Mouse (Mus musculus): ENCODE results near the gene Med29. TPM values are rescaled to one million over a fixed set of nuclear protein-coding genes. Genes with fewer than 3 reads are reported as not detected.

Med29 gene
- polyA plus RNA-seq, 1 experiment from 2014 or later: 49.7 TPM

- no peaks in the 10 kb centered on the region for H3K9me3 ChIP-seq (ENCODE audit: control insufficient read depth, low read length)
- WGBS: 85% methylated on average over 3 of the region's 3 CpGs
- no peak overlapping the region for H3K9ac ChIP-seq (ENCODE audit: low read depth, low read length)
Observed at GRCm38 (mm10) chr7:28347746-28348145, 44.8 kb downstream of the Med29 start.

GRCm38 (mm10) chr7:28344637-28345036 is 47.9 kb downstream of the Med29 start:
- DNase-seq (ENCODE audit: low spot score) (peak; percentile 87), ATAC-seq (ENCODE audit: low FRiP score) (no peak)
- Histone ChIP-seq H3K36me3 (ENCODE audit: control insufficient read depth, insufficient read depth, low read length) (no peaks in the 10 kb centered on the region), H3K4me3 (ENCODE audit: low read depth, low read length) (no peak overlapping the region), H3K27me3 (ENCODE audit: control insufficient read depth, insufficient read depth, low read length) (no peaks in the 10 kb centered on the region), H3K9ac (ENCODE audit: low read depth, low read length) (no peak overlapping the region), H3K9me3 (ENCODE audit: control insufficient read depth, low read length) (no peaks in the 10 kb centered on the region), H3K4me2 (replicated peaks; ENCODE audit: low read depth, low read length) (no peak overlapping the region), H3K4me1 (replicated peaks; ENCODE audit: control insufficient read depth, insufficient read depth, low read length) (no peaks in the 10 kb centered on the region; the same call in 1 of the 2 replicates), H3K27ac (ENCODE audit: low read depth, low read length) (no peak overlapping the region)
- 10% methylated on average over 4 of the region's 4 CpGs for WGBS

More at GRCm38 (mm10) chr7:28347746-28348145, 44.8 kb downstream of the Med29 start:
- no peak overlapping the region for H3K4me3 ChIP-seq (ENCODE audit: low read depth, low read length)
- ATAC-seq (ENCODE audit: low FRiP score): no peak
- DNase-seq (ENCODE audit: low spot score): no peak
- peaks cover 3% of the 10 kb centered on the region; the same call in 1 of the 2 replicates for H3K4me1 ChIP-seq (replicated peaks; ENCODE audit: control insufficient read depth, insufficient read depth, low read length)
- H3K4me2 ChIP-seq (replicated peaks; ENCODE audit: low read depth, low read length): no peak overlapping the region
- H3K27me3 ChIP-seq (ENCODE audit: control insufficient read depth, insufficient read depth, low read length): no peaks in the 10 kb centered on the region
- no peak overlapping the region for H3K27ac ChIP-seq (ENCODE audit: low read depth, low read length)
- H3K36me3 ChIP-seq (ENCODE audit: control insufficient read depth, insufficient read depth, low read length): no peaks in the 10 kb centered on the region

GRCm38 (mm10) chr7:28341381-28341780 is 51.1 kb downstream of the Med29 start:
- no peak for DNase-seq (ENCODE audit: low spot score)
- H3K9ac ChIP-seq (ENCODE audit: low read depth, low read length): no peak overlapping the region
- no peaks in the 10 kb centered on the region for H3K27me3 ChIP-seq (ENCODE audit: control insufficient read depth, insufficient read depth, low read length)
- no peaks in the 10 kb centered on the region for H3K4me1 ChIP-seq (replicated peaks; ENCODE audit: control insufficient read depth, insufficient read depth, low read length)
- H3K27ac ChIP-seq (ENCODE audit: low read depth, low read length): no peak overlapping the region
- H3K4me3 ChIP-seq (ENCODE audit: low read depth, low read length): no peak overlapping the region
- ATAC-seq (ENCODE audit: low FRiP score): no peak
- no peak overlapping the region for H3K4me2 ChIP-seq (replicated peaks; ENCODE audit: low read depth, low read length)
- WGBS: 51% methylated on average over 7 of the region's 7 CpGs
- H3K9me3 ChIP-seq (ENCODE audit: control insufficient read depth, low read length): no peaks in the 10 kb centered on the region
- no peaks in the 10 kb centered on the region for H3K36me3 ChIP-seq (ENCODE audit: control insufficient read depth, insufficient read depth, low read length)

- H3K36me3 ChIP-seq (ENCODE audit: control insufficient read depth, insufficient read depth, low read length): no peaks in the 10 kb centered on the region
- DNase-seq (ENCODE audit: low spot score): peak; percentile 46
- WGBS: 80% methylated on average over 19 of the region's 19 CpGs
Observed at GRCm38 (mm10) chr7:28339213-28339917, 53.1 kb downstream of the Med29 start.

GRCm38 (mm10) chr7:28338108-28338998 is 54.2 kb downstream of the Med29 start, which contains the start of gene Supt5:
Gene Supt5 (minus strand): TSS chr7:28338746.
- peak within 1 kb of the TSS; percentile 43 for H3K27ac ChIP-seq (ENCODE audit: low read depth, low read length)
- H3K4me2 ChIP-seq (replicated peaks; ENCODE audit: low read depth, low read length): peak within 1 kb of the TSS; percentile 83
- no peaks in the 10 kb centered on the region for H3K27me3 ChIP-seq (ENCODE audit: control insufficient read depth, insufficient read depth, low read length)
- H3K36me3 ChIP-seq (ENCODE audit: control insufficient read depth, insufficient read depth, low read length): no peaks in the 10 kb centered on the region
- ATAC-seq (ENCODE audit: low FRiP score) (peak; percentile 99), DNase-seq (ENCODE audit: low spot score) (peak; percentile 98)
- no peaks in the 10 kb centered on the region for H3K4me1 ChIP-seq (replicated peaks; ENCODE audit: control insufficient read depth, insufficient read depth, low read length)
- under 1% methylated on average over 75 of the region's 77 CpGs for WGBS
- H3K9ac ChIP-seq (ENCODE audit: low read depth, low read length): peak within 1 kb of the TSS; percentile 96
- peak within 1 kb of the TSS; percentile 96 for H3K4me3 ChIP-seq (ENCODE audit: low read depth, low read length)
- H3K9me3 ChIP-seq (ENCODE audit: control insufficient read depth, low read length): no peaks in the 10 kb centered on the region

More at GRCm38 (mm10) chr7:28339213-28339917, 53.1 kb downstream of the Med29 start:
- Histone ChIP-seq H3K9me3 (ENCODE audit: control insufficient read depth, low read length) (no peaks in the 10 kb centered on the region), H3K27me3 (ENCODE audit: control insufficient read depth, insufficient read depth, low read length) (no peaks in the 10 kb centered on the region), H3K4me2 (replicated peaks; ENCODE audit: low read depth, low read length) (peak overlapping the region; percentile 46; the same call in 1 of the 2 replicates), H3K9ac (ENCODE audit: low read depth, low read length) (peak overlapping the region; percentile 34; the same call in 1 of the 2 replicates), H3K4me1 (replicated peaks; ENCODE audit: control insufficient read depth, insufficient read depth, low read length) (no peaks in the 10 kb centered on the region), H3K27ac (ENCODE audit: low read depth, low read length) (no peak overlapping the region), H3K4me3 (ENCODE audit: low read depth, low read length) (peak overlapping the region; percentile 96)
- peak; percentile 19; the same call in 1 of the 2 replicates for ATAC-seq (ENCODE audit: low FRiP score)

Other genes starting within 250 kb of the Med29 start
- 38.3 and 45.9 TPM in 2 replicates for gene Fbl, start 223.0 kb downstream of the Med29 start, polyA plus RNA-seq (2014; fragmentation: Nextera tagmentation; extraction: Ambion mirVana)
- 18.1 and 23.5 TPM in 2 replicates for gene Dyrk1b, start 213.2 kb downstream of the Med29 start, polyA plus RNA-seq (2014; fragmentation: Nextera tagmentation; extraction: Ambion mirVana)
- 7.2 and 12.7 TPM in 2 replicates for gene Eid2, start 124.8 kb downstream of the Med29 start, polyA plus RNA-seq (2014; fragmentation: Nextera tagmentation; extraction: Ambion mirVana)
- 17.4 and 19.0 TPM in 2 replicates for gene Eid2b, start 115.0 kb downstream of the Med29 start, polyA plus RNA-seq (2014; fragmentation: Nextera tagmentation; extraction: Ambion mirVana)
- 0.46 and 0.52 TPM in 2 replicates for gene Selenov, start 101.5 kb downstream of the Med29 start, polyA plus RNA-seq (2014; fragmentation: Nextera tagmentation; extraction: Ambion mirVana)
- gene Dll3, start 90.5 kb downstream of the Med29 start, polyA plus RNA-seq (2014; fragmentation: Nextera tagmentation; extraction: Ambion mirVana): 77.4 and 86.1 TPM in 2 replicates
- 189 and 201 TPM in 2 replicates for gene Timm50, start 80.6 kb downstream of the Med29 start, polyA plus RNA-seq (2014; fragmentation: Nextera tagmentation; extraction: Ambion mirVana)
- 68.0 and 74.9 TPM in 2 replicates for gene Supt5, start 54.0 kb downstream of the Med29 start, polyA plus RNA-seq (2014; fragmentation: Nextera tagmentation; extraction: Ambion mirVana)
- 746 and 776 TPM in 2 replicates for gene Rps16, start 42.1 kb downstream of the Med29 start, polyA plus RNA-seq (2014; fragmentation: Nextera tagmentation; extraction: Ambion mirVana)
- 39.5 and 48.0 TPM in 2 replicates for gene Plekhg2, start 20.1 kb downstream of the Med29 start, polyA plus RNA-seq (2014; fragmentation: Nextera tagmentation; extraction: Ambion mirVana)
- 3.4 and 3.9 TPM in 2 replicates for gene Zfp36, start 12.5 kb downstream of the Med29 start, polyA plus RNA-seq (2014; fragmentation: Nextera tagmentation; extraction: Ambion mirVana)
- gene Paf1, start 243 bp upstream of the Med29 start, polyA plus RNA-seq (2014; fragmentation: Nextera tagmentation; extraction: Ambion mirVana): 77.6 and 79.9 TPM in 2 replicates
- gene Gmfg, start 44.7 kb upstream of the Med29 start, polyA plus RNA-seq (2014; fragmentation: Nextera tagmentation; extraction: Ambion mirVana): 6.5 and 8.7 TPM in 2 replicates
- 5.8 and 6.6 TPM in 2 replicates for gene Lrfn1, start 59.3 kb upstream of the Med29 start, polyA plus RNA-seq (2014; fragmentation: Nextera tagmentation; extraction: Ambion mirVana)
- gene Ifnl2, start 117.7 kb upstream of the Med29 start, polyA plus RNA-seq (2014; fragmentation: Nextera tagmentation; extraction: Ambion mirVana): not detected in 2 replicates
- not detected in 2 replicates for gene Ifnl3, start 130.1 kb upstream of the Med29 start, polyA plus RNA-seq (2014; fragmentation: Nextera tagmentation; extraction: Ambion mirVana)
- not detected in 2 replicates for gene Sycn, start 148.2 kb upstream of the Med29 start, polyA plus RNA-seq (2014; fragmentation: Nextera tagmentation; extraction: Ambion mirVana)
- gene Nccrp1, start 154.5 kb upstream of the Med29 start, polyA plus RNA-seq (2014; fragmentation: Nextera tagmentation; extraction: Ambion mirVana): not detected in 2 replicates
- 25.3 and 27.4 TPM in 2 replicates for gene Samd4b, start 205.4 kb upstream of the Med29 start, polyA plus RNA-seq (2014; fragmentation: Nextera tagmentation; extraction: Ambion mirVana)
- 30.5 and 32.6 TPM in 2 replicates for gene Pak4, start 205.5 kb upstream of the Med29 start, polyA plus RNA-seq (2014; fragmentation: Nextera tagmentation; extraction: Ambion mirVana)
- gene Acp7, start 238.6 kb upstream of the Med29 start, polyA plus RNA-seq (2014; fragmentation: Nextera tagmentation; extraction: Ambion mirVana): not detected in 2 replicates

Measured in hindbrain, embryonic 11.5 days (tissue).